Mouse (Mus musculus): ENCODE data around the gene Gm12394.
"Not testable (repeated sequence)": the region's sequence is repeated elsewhere in the genome, so short reads cannot be mapped to it uniquely, and the experiment has no call there.

The Gm12394 gene

GRCm38 (mm10) chr4:42856671-42857070 lies at the start of gene Gm12394:
Gm12394 (minus strand) TSS chr4:42856771.
- not testable (repeated sequence) for DNase-seq

- no peak for DNase-seq
Observed at GRCm38 (mm10) chr4:42904966-42905365, 48.4 kb upstream of the Gm12394 start.

GRCm38 (mm10) chr4:42904523-42904922 lies 48.0 kb upstream of the Gm12394 start:
- DNase-seq: no peak

- no peak for DNase-seq
Observed at GRCm38 (mm10) chr4:42903942-42904341, 47.4 kb upstream of the Gm12394 start.

- no peak for DNase-seq
Observed at GRCm38 (mm10) chr4:42902730-42903129, 46.2 kb upstream of the Gm12394 start.

GRCm38 (mm10) chr4:42902174-42902573 lies 45.6 kb upstream of the Gm12394 start:
- DNase-seq: peak in 1 of 2 experiments; percentile 4

GRCm38 (mm10) chr4:42900878-42901277 lies 44.3 kb upstream of the Gm12394 start:
- DNase-seq: no peak

GRCm38 (mm10) chr4:42898914-42899313 lies 42.3 kb upstream of the Gm12394 start:
- DNase-seq: no peak

- no peak for DNase-seq
Observed at GRCm38 (mm10) chr4:42895118-42895517, 38.5 kb upstream of the Gm12394 start.

GRCm38 (mm10) chr4:42891176-42891575 lies 34.6 kb upstream of the Gm12394 start:
- DNase-seq: no peak

GRCm38 (mm10) chr4:42888806-42889205 lies 32.2 kb upstream of the Gm12394 start:
- DNase-seq: no peak

GRCm38 (mm10) chr4:42886926-42887325 lies 30.4 kb upstream of the Gm12394 start:
- no peak for DNase-seq

- no peak for DNase-seq
Observed at GRCm38 (mm10) chr4:42880677-42880948, 24.0 kb upstream of the Gm12394 start.

GRCm38 (mm10) chr4:42879829-42880676 lies 23.5 kb upstream of the Gm12394 start:
- no peak for DNase-seq

GRCm38 (mm10) chr4:42877657-42878056 lies 21.1 kb upstream of the Gm12394 start:
- no peak for DNase-seq

- DNase-seq: peak; percentile 28 to 41
Observed at GRCm38 (mm10) chr4:42876586-42877291, 20.2 kb upstream of the Gm12394 start.

GRCm38 (mm10) chr4:42874134-42874533 lies 17.6 kb upstream of the Gm12394 start, which contains the start of gene Fam205c:
Fam205c (minus strand) TSS chr4:42874234.
- no peak for DNase-seq

- no peak for DNase-seq
Observed at GRCm38 (mm10) chr4:42872746-42873435, 16.3 kb upstream of the Gm12394 start.

GRCm38 (mm10) chr4:42872151-42872550 lies 15.6 kb upstream of the Gm12394 start:
- no peak for DNase-seq

- no peak for DNase-seq
Observed at GRCm38 (mm10) chr4:42870748-42871147, 14.2 kb upstream of the Gm12394 start.

- no peak for DNase-seq
Observed at GRCm38 (mm10) chr4:42868193-42868592, 11.6 kb upstream of the Gm12394 start.

- DNase-seq: no peak
Observed at GRCm38 (mm10) chr4:42867390-42867789, 10.8 kb upstream of the Gm12394 start.

- DNase-seq: not testable (repeated sequence)
Observed at GRCm38 (mm10) chr4:42863487-42863886, 6.9 kb upstream of the Gm12394 start.

- not testable (repeated sequence) for DNase-seq
Observed at GRCm38 (mm10) chr4:42860483-42860882, 3.9 kb upstream of the Gm12394 start.
